Mouse (Mus musculus) MEL (cell line): ENCODE data around the gene Kif24. TPM values are rescaled to one million over a fixed set of nuclear protein-coding genes. Genes with fewer than 3 reads are reported as not detected.

Source experiments
- DNase-seq: peaks from one replicate; pipeline ENCODE4 v3.0.0; 2011; ENCODE audit warnings: low read depth, low spot score
- H3K27ac ChIP-seq: 2 replicates; pipeline ENCODE4 v1.5.1; 2012; ENCODE audit warnings: low read depth, mild to moderate bottlenecking, control low read depth, low read length, moderate library complexity; ENCODE audit not compliant: control insufficient read depth
- H3K27me3 ChIP-seq, 2 experiments: fragments of 150-350 bp in 1 of 2; sonication (generic) in 1 of 2; 2 replicates each; pipeline ENCODE4 v1.6.1; 2012; ENCODE audit warnings: low read length in 2 of 2, mild to moderate bottlenecking in 2 of 2, improper control_type of control experiment in 1 of 2, moderate library complexity in 1 of 2; ENCODE audit not compliant: insufficient read depth in 2 of 2, control insufficient read depth in 1 of 2
- H3K36me3 ChIP-seq, 2 experiments: 2 replicates each; pipeline ENCODE4 v1.6.1; 2012 to 2014; ENCODE audit warnings: low read length in 2 of 2, improper control_type of control experiment in 1 of 2, inconsistent platforms in 1 of 2, mild to moderate bottlenecking in 1 of 2; ENCODE audit not compliant: insufficient read depth in 2 of 2, control insufficient read depth in 1 of 2
- H3K4me1 ChIP-seq, 2 experiments: fragments of 150-350 bp in 1 of 2; sonication (generic) in 1 of 2; 2 replicates each; pipeline ENCODE4 v1.6.1; 2012; ENCODE audit warnings: low read length in 2 of 2, improper control_type of control experiment in 1 of 2, mild to moderate bottlenecking in 1 of 2; ENCODE audit not compliant: insufficient read depth in 2 of 2, control insufficient read depth in 1 of 2
- H3K4me3 ChIP-seq, 2 experiments: fragments of 150-350 bp in 1 of 2; sonication (generic) in 1 of 2; 2 replicates each; pipeline ENCODE4 v1.5.1; 2012; ENCODE audit warnings: low read depth in 2 of 2, low read length in 2 of 2, mild to moderate bottlenecking in 2 of 2, moderate library complexity in 2 of 2, control low read depth in 1 of 2, improper control_type of control experiment in 1 of 2; ENCODE audit not compliant: control insufficient read depth in 1 of 2, insufficient read depth in 1 of 2
- H3K79me2 ChIP-seq: 2 replicates; pipeline ENCODE4 v1.6.1; 2012; ENCODE audit warnings: mild to moderate bottlenecking, low read length, moderate library complexity; ENCODE audit not compliant: control insufficient read depth, poor library complexity, insufficient read depth
- H3K9ac ChIP-seq: 2 replicates; pipeline ENCODE4 v1.6.1; 2012; ENCODE audit warnings: low read depth, mild to moderate bottlenecking, control low read depth, low read length, moderate library complexity; ENCODE audit not compliant: control insufficient read depth, poor library complexity, severe bottlenecking
- H3K9me3 ChIP-seq: fragments of 150-350 bp; sonication (generic); replicated peaks from 2 replicates; pipeline ENCODE4 v1.6.1; 2012; ENCODE audit warnings: mild to moderate bottlenecking, low read length, improper control_type of control experiment, moderate library complexity; ENCODE audit not compliant: insufficient read depth
- CHD2 ChIP-seq: IDR thresholded peaks from 2 replicates; pipeline ENCODE4 v1.6.1; 2011; ENCODE audit warnings: low read length, improper control_type of control experiment
- ELF1 ChIP-seq: IDR thresholded peaks from 2 replicates; pipeline ENCODE4 v1.6.1; 2014; ENCODE audit warnings: low read depth, mild to moderate bottlenecking, inconsistent platforms, low read length, improper control_type of control experiment, moderate library complexity
- EP300 ChIP-seq, 2 experiments: IDR thresholded peaks; 2 replicates each; pipeline ENCODE4 v1.6.1; 2011; ENCODE audit warnings: improper control_type of control experiment in 2 of 2, low read length in 2 of 2, low read depth in 1 of 2, mild to moderate bottlenecking in 1 of 2
- ETS1 ChIP-seq: IDR thresholded peaks from 2 replicates; pipeline ENCODE4 v1.6.1; 2012; ENCODE audit warnings: low read depth, mild to moderate bottlenecking, inconsistent platforms, low read length, improper control_type of control experiment, moderate library complexity
- GABPA ChIP-seq: IDR thresholded peaks from 2 replicates; pipeline ENCODE4 v1.6.1; 2012; ENCODE audit warnings: low read depth, mild to moderate bottlenecking, inconsistent platforms, low read length, improper control_type of control experiment, moderate library complexity
- JUND ChIP-seq: IDR thresholded peaks from 2 replicates; pipeline ENCODE4 v1.6.1; 2011; ENCODE audit warnings: low read depth, mild to moderate bottlenecking, improper control_type of control experiment, low read length
- MAX ChIP-seq: IDR thresholded peaks from 2 replicates; pipeline ENCODE4 v1.6.1; 2011; ENCODE audit warnings: low read length, improper control_type of control experiment
- MAZ ChIP-seq: IDR thresholded peaks from 2 replicates; pipeline ENCODE4 v1.6.1; 2012; ENCODE audit warnings: low read depth, mild to moderate bottlenecking, inconsistent platforms, low read length, improper control_type of control experiment
- MXI1 ChIP-seq: IDR thresholded peaks from 2 replicates; pipeline ENCODE4 v1.6.1; 2011; ENCODE audit warnings: mild to moderate bottlenecking, low read depth, low read length, improper control_type of control experiment
- MYB ChIP-seq: IDR thresholded peaks from 2 replicates; pipeline ENCODE4 v1.6.1; 2011; ENCODE audit warnings: mild to moderate bottlenecking, low read depth, low read length, improper control_type of control experiment
- NRF1 ChIP-seq: IDR thresholded peaks from 2 replicates; pipeline ENCODE4 v1.6.1; 2014; ENCODE audit warnings: low read depth, mild to moderate bottlenecking, inconsistent platforms, low read length, improper control_type of control experiment, moderate library complexity; ENCODE audit not compliant: poor library complexity, insufficient read depth, severe bottlenecking
- POLR2AphosphoS5 ChIP-seq: IDR thresholded peaks from 2 replicates; pipeline ENCODE4 v1.6.1; 2012; ENCODE audit warnings: low read depth, borderline replicate concordance, mild to moderate bottlenecking, inconsistent platforms, low read length, moderate library complexity, mixed read lengths
- RAD21 ChIP-seq: IDR thresholded peaks from 2 replicates; pipeline ENCODE4 v1.6.1; 2011; ENCODE audit warnings: mild to moderate bottlenecking, low read depth, low read length, improper control_type of control experiment
- SMC3 ChIP-seq: IDR thresholded peaks from 2 replicates; pipeline ENCODE4 v1.6.1; 2011; ENCODE audit warnings: low read depth, low read length, improper control_type of control experiment
- TBP ChIP-seq: IDR thresholded peaks from 2 replicates; pipeline ENCODE4 v1.8.0; 2011; ENCODE audit warnings: low read depth, low read length, improper control_type of control experiment
- UBTF ChIP-seq: IDR thresholded peaks from 2 replicates; pipeline ENCODE4 v1.6.1; 2012; ENCODE audit warnings: low read depth, mild to moderate bottlenecking, inconsistent platforms, low read length, improper control_type of control experiment, moderate library complexity, borderline replicate concordance; ENCODE audit not compliant: insufficient read depth
- USF2 ChIP-seq, 2 experiments: IDR thresholded peaks; 2 replicates each; pipeline ENCODE4 v1.6.1; 2011 to 2012; ENCODE audit warnings: improper control_type of control experiment in 2 of 2, low read length in 2 of 2, borderline replicate concordance in 1 of 2, inconsistent platforms in 1 of 2, low read depth in 1 of 2, mild to moderate bottlenecking in 1 of 2; ENCODE audit not compliant: insufficient read depth in 1 of 2
- ZC3H11A ChIP-seq: IDR thresholded peaks from 2 replicates; pipeline ENCODE4 v1.6.1; 2012; ENCODE audit warnings: low read depth, mild to moderate bottlenecking, inconsistent platforms, low read length, improper control_type of control experiment
- ZKSCAN1 ChIP-seq: IDR thresholded peaks from 2 replicates; pipeline ENCODE4 v1.6.1; 2012; ENCODE audit warnings: low read depth, mild to moderate bottlenecking, inconsistent platforms, low read length, improper control_type of control experiment, moderate library complexity
- ZNF384 ChIP-seq: IDR thresholded peaks from 2 replicates; pipeline ENCODE4 v1.6.1; 2012; ENCODE audit warnings: low read depth, mild to moderate bottlenecking, inconsistent platforms, low read length, improper control_type of control experiment
- polyA plus RNA-seq, 2 experiments: library from polyadenylated mRNA; stranded (reverse) in 1 of 2; unstranded in 1 of 2; fragments of >175 nt in 1 of 2; fragments of >200 nt in 1 of 2; gene quantifications; 2 replicates each; pipeline versions ENCODE4 v1.2.1 to v1.2.4; 2012; ENCODE audit warnings: low replicate concordance in 2 of 2, low read depth in 1 of 2; ENCODE audit not compliant: insufficient read length in 2 of 2, insufficient read depth in 1 of 2, missing spikeins in 1 of 2
- total RNA-seq: library from RNA; depleted of rRNA; stranded (reverse); fragments of 300-350 nt; gene quantifications from 2 replicates; pipeline ENCODE4 v1.2.3, GENCODE M21; 2012

Kif24 gene
- total and polyA plus RNA-seq, 3 experiments: 11.6 to 13.2 TPM; not detected in 1

DNA sequence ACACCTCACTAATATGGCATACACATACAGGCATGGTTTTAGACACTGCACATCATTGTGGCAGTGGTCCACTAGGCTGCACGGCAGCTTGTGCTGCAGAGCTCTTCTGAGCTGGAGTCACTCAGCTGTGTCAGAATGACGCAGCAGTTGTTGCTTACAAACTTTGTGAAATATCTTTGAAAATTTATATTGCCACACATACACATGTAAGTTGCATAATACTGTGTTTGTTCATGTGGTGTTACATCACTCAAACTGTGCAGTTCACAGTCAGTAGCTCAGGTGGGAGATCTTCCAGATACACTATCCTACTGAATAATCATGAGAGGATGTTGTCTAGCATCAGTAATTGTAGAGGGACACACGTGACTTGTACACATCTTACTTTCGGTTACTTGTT, 96.5 kb downstream of the Kif24 start:
- no peak overlapping the region for H3K9ac ChIP-seq
- H3K79me2 ChIP-seq: no peaks in the 10 kb centered on the region; the same call in 1 of the 2 replicates
- H3K4me1 ChIP-seq: no peaks in the 10 kb centered on the region
- H3K9me3 ChIP-seq: no peaks in the 10 kb centered on the region
- TF ChIP-seq GABPA (0 out of 2 replicates have a peak, but pooled peaks have one; percentile 26), CHD2 (no peak), JUND (no peak), SMC3 (no peak), ELF1 (no peak), MXI1 (no peak), RAD21 (no peak)
- no peak overlapping the region for H3K27ac ChIP-seq
- H3K27me3 ChIP-seq: no peaks in the 10 kb centered on the region
- no peak for DNase-seq
- H3K4me3 ChIP-seq: no peak overlapping the region
- peaks cover 0 to 9% of the 10 kb centered on the region in 2 experiments; a peak in 2 of 4 replicates for H3K36me3 ChIP-seq

DNA sequence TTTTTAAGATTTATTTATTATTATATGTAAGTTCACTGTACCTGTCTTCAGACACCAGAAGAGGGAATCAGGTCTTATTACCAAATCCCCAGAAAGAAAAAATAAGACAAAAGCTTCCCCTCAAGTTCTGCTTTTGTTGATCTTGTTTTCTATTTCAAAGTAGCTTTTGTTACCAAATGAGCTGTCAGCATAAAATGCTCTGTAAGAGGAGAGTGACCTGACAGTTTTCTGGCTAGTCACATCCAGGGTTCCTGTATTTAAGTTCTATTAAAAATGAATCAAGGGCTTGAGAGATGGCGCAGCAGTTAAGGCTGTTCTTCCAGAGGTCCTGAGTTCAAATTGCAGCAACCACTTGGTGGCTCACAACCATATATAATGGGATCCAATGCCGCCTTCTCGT, 103.6 kb downstream of the Kif24 start:
- peaks cover 8% of the 10 kb centered on the region for H3K79me2 ChIP-seq
- peaks cover 0 to 8% of the 10 kb centered on the region in 2 experiments; a peak in 2 of 4 replicates for H3K36me3 ChIP-seq
- no peaks in the 10 kb centered on the region; the same call in 1 of the 2 replicates for H3K9me3 ChIP-seq
- H3K27me3 ChIP-seq: no peaks in the 10 kb centered on the region
- H3K4me1 ChIP-seq: peaks cover 3 to 4% of the 10 kb centered on the region in 2 experiments
- no peak for TF ChIP-seq ETS1
- TF ChIP-seq ZNF384: no peak
- no peak for TF ChIP-seq ZKSCAN1
- no peak overlapping the region for H3K4me3 ChIP-seq
- no peak for DNase-seq
- H3K9ac ChIP-seq: no peak overlapping the region
- no peak overlapping the region for H3K27ac ChIP-seq

DNA sequence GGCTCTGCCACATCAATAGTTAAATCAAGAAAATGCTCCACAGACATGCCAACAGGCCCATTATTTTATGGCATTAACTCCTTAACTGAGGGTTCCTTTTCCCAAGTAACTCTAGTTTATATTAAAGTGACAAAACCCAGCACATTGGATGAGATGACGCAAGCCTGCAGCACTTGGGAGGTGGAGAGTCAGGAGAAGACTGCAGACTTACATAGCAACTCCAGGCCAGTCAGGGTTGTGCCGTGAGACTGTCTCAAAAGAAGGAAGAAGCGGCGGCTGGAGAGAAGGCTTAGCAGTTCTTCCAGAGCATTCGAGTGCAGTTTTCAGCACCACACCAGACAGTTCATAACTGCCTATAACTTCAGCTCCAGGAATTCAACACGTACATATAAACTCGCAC, 105.3 kb downstream of the Kif24 start:
- Histone ChIP-seq H3K79me2 (peaks cover 8% of the 10 kb centered on the region), H3K27ac (no peak overlapping the region), H3K9me3 (no peaks in the 10 kb centered on the region; the same call in 1 of the 2 replicates)
- no peak for TF ChIP-seq POLR2AphosphoS5
- no peak for TF ChIP-seq MAZ
- no peak for TF ChIP-seq UBTF
- no peak for TF ChIP-seq RAD21
- TF ChIP-seq MAX: no peak
- TF ChIP-seq EP300 (IDR thresholded peaks at IDR 0.05; ENCODE audit: low read depth in 1 of 2, low read length in 2 of 2): no peak
- no peak for TF ChIP-seq ZC3H11A
- no peak for TF ChIP-seq TBP
- TF ChIP-seq USF2 (IDR thresholded peaks at IDR 0.05; ENCODE audit: borderline replicate concordance in 1 of 2, insufficient read depth in 1 of 2, low read depth in 1 of 2, low read length in 2 of 2): no peak
- no peak for TF ChIP-seq MYB
- TF ChIP-seq SMC3: no peak
- TF ChIP-seq NRF1: no peak
- TF ChIP-seq, all 39 proteins: peak for 0
- Histone ChIP-seq H3K36me3 (peaks cover 0 to 8% of the 10 kb centered on the region in 2 experiments; a peak in 3 of 4 replicates), H3K9ac (no peak overlapping the region), H3K4me1 (peaks cover 3 to 4% of the 10 kb centered on the region in 2 experiments), H3K27me3 (no peaks in the 10 kb centered on the region), H3K4me3 (no peak overlapping the region)
- DNase-seq: no peak
